Mouse (Mus musculus) Patski (cell line): ENCODE measurements around the gene Arhgef19. TPM values are rescaled to one million over a fixed set of nuclear protein-coding genes. Genes with fewer than 3 reads are reported as not detected.
A peak's percentile ranks its signal among the peaks of the same experiment; 100 is the strongest.

Source experiments
- ATAC-seq: fragments of 100-300 bp; one replicate; pipeline ENCODE4 v1.8.0; 2021
- CTCF ChIA-PET: fragments of 350-600 bp; sonication (Branson Sonifier 250); formaldehyde crosslinking; loops from one replicate; lab custom pipeline; 2022; ENCODE audit warnings: inconsistent platforms; lab: Charles Lee
- POLR2A ChIA-PET: fragments of 350-600 bp; sonication (Branson Sonifier 250); formaldehyde crosslinking; loops from one replicate; lab custom pipeline; 2022; ENCODE audit warnings: antibody characterized with exemption, inconsistent platforms; lab: Charles Lee
- DNase-seq: peaks from one replicate; pipeline ENCODE4 v3.0.0-alpha.2; 2011; ENCODE audit warnings: low read depth, low spot score
- H3K27me3 ChIP-seq: fragments of 371-371 bp; one replicate; pipeline ENCODE4 v1.5.1; 2021
- CTCF ChIP-seq: fragments of 100-300 bp; IDR thresholded peaks from one replicate; pipeline ENCODE4 v1.5.1; 2021
- in situ Hi-C: fragments of 300-500 bp; cut with MboI; formaldehyde crosslinking; loops from 3 replicates; pipeline ENCODE4 v1.11.1; 2018; ENCODE audit warnings: low pct_unique_long_range_greater_than_20kb, mixed read lengths
- polyA plus RNA-seq: library from polyadenylated mRNA; unstranded; gene quantifications from one replicate; pipeline ENCODE4 v1.2.3, GENCODE M21; 2021

Arhgef19 gene
- polyA plus RNA-seq, 1 experiment from 2014 or later: 4.8 TPM

GRCm38 (mm10) chr4:141274485-141275341, 35.4 kb downstream of the Arhgef19 start:
- ChIA-PET POLR2A (interaction anchor here (0.9 to 1.2 kb wide), 2 partner anchors 28 to 33 kb away, joined by 3 to 4 read pairs; no protein-coding TSS in a partner anchor), CTCF (interaction anchor here (1.0 to 3.4 kb wide), 7 partner anchors 22 to 86 kb away, joined by 3 to 42 read pairs (median 3); no protein-coding TSS in a partner anchor)
- H3K27me3 ChIP-seq: no peaks in the 10 kb centered on the region
- DNase-seq (no peak), ATAC-seq (peak; percentile 28)
- no peak for TF ChIP-seq CTCF
- in situ Hi-C loops: loop anchor here (5.0 to 25.0 kb wide), 3 partner anchors 38 to 288 kb away; no protein-coding TSS in a partner anchor

DNA sequence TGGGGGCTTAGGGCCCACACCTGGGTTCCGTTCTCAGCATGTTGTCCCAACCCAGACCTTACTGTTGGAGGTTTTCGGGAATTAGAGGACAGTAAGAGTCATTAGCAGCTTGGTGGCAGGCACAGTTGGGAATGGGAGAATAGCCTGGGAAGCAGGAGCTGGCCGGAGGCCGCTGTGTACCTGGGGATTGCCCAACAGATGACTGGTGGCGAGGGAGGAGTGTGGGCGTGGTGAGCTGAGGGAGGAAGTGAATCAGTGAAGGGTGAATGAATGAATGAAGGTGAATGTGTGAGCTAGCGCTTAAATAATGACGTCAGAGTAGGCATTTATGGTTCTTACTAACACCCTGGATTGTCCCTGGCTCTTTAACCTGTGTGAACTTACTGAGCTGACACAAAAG, 37.9 kb downstream of the Arhgef19 start:
- POLR2A ChIA-PET: interaction anchor here (1.7 to 2.2 kb wide), 2 partner anchors 26 to 33 kb away, joined by 11 to 14 read pairs; no protein-coding TSS in a partner anchor
- TF ChIP-seq CTCF: no peak
- DNase-seq (no peak), ATAC-seq (no peak)
- no peaks in the 10 kb centered on the region for H3K27me3 ChIP-seq
- in situ Hi-C loops: loop anchor here (5.0 to 25.0 kb wide), 3 partner anchors 35 to 285 kb away; no protein-coding TSS in a partner anchor
- CTCF ChIA-PET: interaction anchor here (1.2 to 1.9 kb wide), 4 partner anchors 25 to 111 kb away, joined by 3 to 8 read pairs (median 4); no protein-coding TSS in a partner anchor

DNA sequence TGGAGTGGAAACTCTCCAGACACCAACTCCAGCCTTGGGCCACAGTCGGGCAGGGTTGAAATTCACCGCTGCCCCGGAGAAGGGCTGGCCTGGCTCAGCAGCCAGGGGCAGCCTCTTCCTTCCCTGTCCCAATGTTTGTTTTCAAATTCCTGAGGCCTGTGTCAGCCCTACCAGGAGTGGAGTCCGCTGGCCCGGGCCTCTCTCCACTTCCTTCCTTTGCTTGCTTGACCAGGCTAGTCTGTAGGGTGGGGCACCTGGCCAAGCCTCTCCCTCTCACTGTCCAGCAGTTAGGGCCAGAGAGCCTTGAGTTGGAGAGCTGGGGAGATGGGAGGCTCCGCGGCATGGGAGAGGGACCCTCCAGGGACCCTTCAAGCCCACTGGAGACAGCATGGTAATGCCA, 38.9 kb downstream of the Arhgef19 start:
- DNase-seq (peak; percentile 90), ATAC-seq (peak; percentile 85)

DNA sequence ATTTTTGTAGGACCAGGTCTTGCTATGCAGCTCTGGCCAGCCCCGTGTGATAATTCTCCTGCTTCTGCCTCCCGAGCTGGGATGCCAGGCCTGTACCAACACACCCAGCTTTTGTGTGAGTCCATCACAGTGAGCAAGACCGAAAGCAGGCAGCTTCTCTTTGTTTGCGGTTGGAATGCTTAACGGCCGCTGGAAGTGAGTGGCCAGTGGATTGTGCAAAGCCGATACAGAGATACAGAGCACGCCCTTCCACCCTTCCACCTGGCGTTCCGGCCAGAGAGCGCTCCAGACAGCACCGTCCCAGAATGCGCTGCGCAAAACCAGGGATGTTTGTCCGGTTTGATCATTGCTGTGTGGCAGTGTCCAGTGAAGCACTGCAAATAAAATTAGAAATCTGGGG, 40.0 kb downstream of the Arhgef19 start:
- DNase-seq: no peak
- ATAC-seq: peak; percentile 13

More for the DNA sequence above, 38.9 kb downstream of the Arhgef19 start:
- in situ Hi-C loops: loop anchor here (5.0 to 25.0 kb wide), 3 partner anchors 34 to 284 kb away; no protein-coding TSS in a partner anchor
- ChIA-PET POLR2A (interaction anchor here (0.6 to 2.2 kb wide), 5 partner anchors 25 to 168 kb away, joined by 3 to 11 read pairs (median 6); no protein-coding TSS in a partner anchor), CTCF (interaction anchor here (1.3 to 1.4 kb wide), 3 partner anchors 24 to 129 kb away, joined by 3 to 8 read pairs (median 5); no protein-coding TSS in a partner anchor)
- H3K27me3 ChIP-seq: no peaks in the 10 kb centered on the region
- TF ChIP-seq CTCF: no peak

DNA sequence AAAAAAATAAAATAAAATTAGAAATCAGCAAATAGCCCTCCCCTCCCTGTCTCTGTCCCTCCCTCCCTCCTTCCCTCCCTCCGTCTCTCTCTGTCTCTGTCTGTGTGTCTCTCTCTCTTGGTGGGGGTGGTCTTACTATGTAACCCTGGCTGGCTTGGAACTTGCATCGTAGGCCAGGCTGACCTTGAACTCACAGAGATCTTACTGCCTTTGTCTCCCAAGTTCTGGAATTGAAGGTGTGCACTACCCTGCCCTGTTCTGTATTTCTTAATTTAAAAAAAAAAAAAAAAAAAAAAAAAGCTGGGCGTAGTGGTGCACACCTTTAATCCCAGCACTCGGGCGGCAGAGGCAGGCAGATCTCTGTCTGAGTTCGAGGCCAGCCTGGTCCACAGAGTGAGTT, 40.5 kb downstream of the Arhgef19 start:
- CTCF ChIA-PET: no interaction called here
- ATAC-seq (no peak), DNase-seq (no peak)
- TF ChIP-seq CTCF: no peak
- POLR2A ChIA-PET: interaction anchor here (0.6 to 1.8 kb wide), 4 partner anchors 23 to 170 kb away, joined by 3 to 10 read pairs (median 6); no protein-coding TSS in a partner anchor
- no peaks in the 10 kb centered on the region for H3K27me3 ChIP-seq
- in situ Hi-C loops: loop anchor here (5.0 to 25.0 kb wide), 3 partner anchors 33 to 283 kb away; no protein-coding TSS in a partner anchor

More for the DNA sequence above, 40.0 kb downstream of the Arhgef19 start:
- H3K27me3 ChIP-seq: no peaks in the 10 kb centered on the region
- no peak for TF ChIP-seq CTCF
- ChIA-PET CTCF (interaction anchor here (1.0 to 1.4 kb wide), 3 partner anchors 12 to 127 kb away, joined by 3 to 5 read pairs (median 3); no protein-coding TSS in a partner anchor), POLR2A (interaction anchor here (0.7 to 1.4 kb wide), 3 partner anchors 24 to 33 kb away, joined by 5 to 10 read pairs (median 6); no protein-coding TSS in a partner anchor)
- in situ Hi-C loops: loop anchor here (5.0 to 25.0 kb wide), 3 partner anchors 33 to 283 kb away; no protein-coding TSS in a partner anchor

- no peaks in the 10 kb centered on the region for H3K27me3 ChIP-seq
- CTCF ChIA-PET: no interaction called here
- DNase-seq (no peak), ATAC-seq (no peak)
- in situ Hi-C loops: loop anchor here (25.0 kb wide), 1 partner anchor 282 kb away; no protein-coding TSS in a partner anchor
- POLR2A ChIA-PET: interaction anchor here (0.6 to 1.8 kb wide), 4 partner anchors 22 to 170 kb away, joined by 3 to 7 read pairs (median 4); no protein-coding TSS in a partner anchor
- TF ChIP-seq CTCF: no peak
Observed at GRCm38 (mm10) chr4:141280471-141280870, 41.2 kb downstream of the Arhgef19 start.

DNA sequence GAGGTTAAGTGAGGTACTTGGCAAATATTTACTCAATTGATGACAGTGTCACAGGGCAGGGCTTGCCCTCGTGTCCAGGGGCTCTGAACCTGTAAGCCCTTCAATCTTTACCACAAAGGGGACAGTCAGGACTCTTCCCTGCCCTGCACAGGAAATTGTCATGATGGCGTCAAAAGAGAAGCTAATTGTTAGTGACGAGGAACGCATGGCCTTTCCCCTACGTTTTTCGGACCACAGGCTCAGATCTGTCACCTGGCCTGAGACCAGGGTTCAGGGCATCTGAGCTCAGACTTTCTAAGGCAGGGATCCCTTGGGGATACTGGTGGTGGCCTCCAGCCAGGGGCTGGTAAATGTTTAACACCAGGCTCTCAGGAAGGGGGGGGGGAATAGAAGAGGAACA, 41.9 kb downstream of the Arhgef19 start:
- in situ Hi-C loops: loop anchor here (25.0 kb wide), 1 partner anchor 281 kb away; no protein-coding TSS in a partner anchor
- DNase-seq (no peak), ATAC-seq (no peak)

DNA sequence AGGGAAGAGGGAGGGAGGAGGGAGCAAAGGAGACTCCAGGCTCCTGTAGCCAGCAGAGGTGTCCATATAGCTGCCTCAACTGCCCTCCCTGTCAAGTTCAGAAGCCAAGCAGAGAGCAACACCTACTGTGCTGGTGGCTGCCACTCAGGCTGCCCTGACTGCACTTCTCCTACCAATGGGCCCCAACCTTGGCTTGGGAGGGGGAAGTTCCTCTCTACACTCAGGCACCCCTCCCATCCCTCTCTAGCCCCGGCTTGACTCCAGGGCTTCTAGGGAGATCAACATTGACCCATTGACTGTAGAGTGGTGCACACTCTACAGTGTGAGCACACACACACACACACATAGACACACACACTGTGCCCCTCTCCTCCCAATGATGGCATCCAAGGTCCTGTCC, 42.3 kb downstream of the Arhgef19 start:
- ATAC-seq (no peak), DNase-seq (no peak)
- in situ Hi-C loops: loop anchor here (25.0 kb wide), 1 partner anchor 281 kb away; no protein-coding TSS in a partner anchor
- ChIA-PET CTCF (interaction anchor here (0.7 kb wide), 1 partner anchor 21 kb away, joined by 5 read pairs; no protein-coding TSS in a partner anchor), POLR2A (interaction anchor here (1.1 to 1.8 kb wide), 2 partner anchors 21 to 28 kb away, joined by 4 to 7 read pairs; no protein-coding TSS in a partner anchor)
- H3K27me3 ChIP-seq: no peaks in the 10 kb centered on the region
- TF ChIP-seq CTCF: no peak

More for the DNA sequence above, 41.9 kb downstream of the Arhgef19 start:
- ChIA-PET CTCF (interaction anchor here (0.7 kb wide), 1 partner anchor 22 kb away, joined by 5 read pairs; no protein-coding TSS in a partner anchor), POLR2A (interaction anchor here (1.1 to 1.8 kb wide), 2 partner anchors 21 to 28 kb away, joined by 4 to 7 read pairs; no protein-coding TSS in a partner anchor)
- no peak for TF ChIP-seq CTCF
- no peaks in the 10 kb centered on the region for H3K27me3 ChIP-seq

DNA sequence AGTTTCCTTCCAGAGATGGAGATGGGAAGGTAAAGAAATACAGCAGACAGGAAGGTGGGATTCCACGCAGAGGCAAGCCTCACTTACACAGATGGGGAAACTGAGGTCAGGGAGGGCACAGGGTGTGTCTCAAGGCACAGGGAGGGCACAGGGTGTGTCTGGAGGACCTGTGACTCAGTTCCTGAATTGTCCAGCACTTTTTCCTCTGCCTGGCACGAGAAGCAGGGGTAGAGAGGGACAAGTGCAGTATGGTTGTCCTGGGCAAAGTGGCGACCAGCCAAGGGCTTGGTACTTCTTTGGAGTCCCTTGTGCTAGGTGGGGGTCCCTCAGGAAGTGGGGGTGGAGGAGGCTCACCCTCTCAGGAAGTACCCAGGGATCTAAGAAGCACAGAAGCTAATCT, 42.8 kb downstream of the Arhgef19 start:
- ChIA-PET CTCF (interaction anchor here (1.4 kb wide), 1 partner anchor 20 kb away, joined by 3 read pairs; no protein-coding TSS in a partner anchor), POLR2A (no interaction called here)
- no peak for TF ChIP-seq CTCF
- ATAC-seq (no peak), DNase-seq (no peak)
- H3K27me3 ChIP-seq: no peaks in the 10 kb centered on the region
- in situ Hi-C loops: loop anchor here (25.0 kb wide), 1 partner anchor 280 kb away; no protein-coding TSS in a partner anchor
